Comparison of ENCODE assay signal across 10 mouse cellular contexts in genomic region chr5:102825538-102825937, GRCm38 (mm10).
A peak's percentile ranks its signal among the peaks of the same experiment; 100 is the strongest.
DNase-seq lines count a peak whose midpoint lies in the region; ATAC-seq lines count a peak whose summit lies in the region.
"Had no signal": no experiment of that assay in that cellular context is flagged by ENCODE, and none has a peak within 500 bp of the region (broad histone marks: within the 10 kb centered on the region; RNA-seq: fewer than 3 reads in every experiment).

No protein-coding gene starts in this region.

- DNase-seq in heart, adult 8-10 months (ENCODE audit: low spot score) = peak; percentile 71
- peak; percentile 55 to 66 for DNase-seq in cerebellum, postnatal 14 days
- DNase-seq in limb, embryonic 10.5 days (ENCODE audit: low spot score) = peak; percentile 15
- no peak for DNase-seq in forebrain, embryonic 14.5 days (ENCODE audit: low spot score)
- no peak for DNase-seq in neural tube, embryonic 10.5 days (ENCODE audit: extremely low spot score, low spot score)
- DNase-seq in layer of hippocampus, postnatal 36 days = no peak
- DNase-seq: liver, embryonic 13.5 days had no signal

- H3K27me3 ChIP-seq in heart, embryonic 12.5 days (replicated peaks) = no peaks in the 10 kb centered on the region
- H3K27me3 ChIP-seq in heart, embryonic 16.5 days (ENCODE audit: control insufficient read depth, insufficient read depth, low read length) = no peaks in the 10 kb centered on the region
- no peaks in the 10 kb centered on the region for H3K27me3 ChIP-seq in limb, embryonic 10.5 days (ENCODE audit: low read depth, poor library complexity, severe bottlenecking)
- H3K27me3 ChIP-seq in forebrain, embryonic 14.5 days (replicated peaks; ENCODE audit: control insufficient read depth, insufficient read depth, low read length) = no peaks in the 10 kb centered on the region
- H3K27me3 ChIP-seq: liver, embryonic 13.5 days had no signal

- no peak overlapping the region for H3K4me2 ChIP-seq in heart, embryonic 12.5 days
- peak overlapping the region; percentile 41 for H3K4me2 ChIP-seq in heart, embryonic 16.5 days (ENCODE audit: low read depth, low read length)
- no peak overlapping the region for H3K4me2 ChIP-seq in forebrain, embryonic 14.5 days (ENCODE audit: low read length)
- H3K4me2 ChIP-seq: liver, embryonic 13.5 days had no signal

- H3K9ac ChIP-seq in heart, embryonic 12.5 days = no peak overlapping the region
- H3K9ac ChIP-seq in heart, embryonic 16.5 days (ENCODE audit: low read length) = no peak overlapping the region; the same call in 1 of the 2 replicates
- no peak overlapping the region for H3K9ac ChIP-seq in forebrain, embryonic 14.5 days (ENCODE audit: low read length)
- H3K9ac ChIP-seq: liver, embryonic 13.5 days had no signal

- WGBS in heart, embryonic 12.5 days = 51% methylated on average over 8 of the region's 8 CpGs
- WGBS in heart, embryonic 16.5 days = 44% methylated on average over 8 of the region's 8 CpGs
- WGBS in limb, embryonic 10.5 days = 95% methylated on average over 8 of the region's 8 CpGs
- 60% methylated on average over 8 of the region's 8 CpGs for WGBS in forebrain, embryonic 14.5 days

- H3K4me1 ChIP-seq in heart, embryonic 12.5 days (replicated peaks) = peaks cover 7% of the 10 kb centered on the region; the same call in 1 of the 2 replicates
- H3K4me1 ChIP-seq in heart, embryonic 16.5 days (ENCODE audit: control insufficient read depth, insufficient read depth, low read length) = peaks cover 7% of the 10 kb centered on the region
- H3K4me1 ChIP-seq in limb, embryonic 10.5 days = no peaks in the 10 kb centered on the region
- H3K4me1 ChIP-seq in forebrain, embryonic 14.5 days (ENCODE audit: control insufficient read depth, insufficient read depth, low read length) = 0 out of 2 replicates have a peak, but pooled peaks cover 3% of the 10 kb centered on the region
- H3K4me1 ChIP-seq: liver, embryonic 13.5 days had no signal

- no peak for ATAC-seq in heart, embryonic 12.5 days (ENCODE audit: insufficient number of reproducible peaks, low FRiP score)
- ATAC-seq in heart, embryonic 16.5 days (replicated peaks; ENCODE audit: extremely low read depth, insufficient read depth, low FRiP score) = peak; percentile 37; the same call in 1 of the 2 replicates
- no peak for ATAC-seq in forebrain, embryonic 14.5 days
- ATAC-seq: hindbrain, postnatal 0 days had no signal

- no peak overlapping the region for H3K4me3 ChIP-seq in heart, embryonic 12.5 days
- 0 out of 2 replicates have a peak overlapping the region, but pooled peaks have one; percentile 8 for H3K4me3 ChIP-seq in heart, embryonic 16.5 days (ENCODE audit: low read length)
- H3K4me3 ChIP-seq in limb, embryonic 10.5 days = no peak overlapping the region
- no peak overlapping the region for H3K4me3 ChIP-seq in forebrain, embryonic 14.5 days (ENCODE audit: low read depth, low read length)
- H3K4me3 ChIP-seq: liver, embryonic 13.5 days had no signal

- H3K9me3 ChIP-seq in heart, embryonic 12.5 days (replicated peaks) = no peaks in the 10 kb centered on the region
- H3K9me3 ChIP-seq in heart, embryonic 16.5 days (replicated peaks; ENCODE audit: control insufficient read depth, low read length) = no peaks in the 10 kb centered on the region
- H3K9me3 ChIP-seq in limb, embryonic 10.5 days (replicated peaks) = no peaks in the 10 kb centered on the region
- H3K9me3 ChIP-seq in forebrain, embryonic 14.5 days (replicated peaks; ENCODE audit: control insufficient read depth, low read length) = no peaks in the 10 kb centered on the region
- H3K9me3 ChIP-seq: liver, embryonic 13.5 days had no signal

- H3K36me3 ChIP-seq in heart, embryonic 12.5 days = no peaks in the 10 kb centered on the region
- H3K36me3 ChIP-seq in heart, embryonic 16.5 days (ENCODE audit: control insufficient read depth, insufficient read depth) = no peaks in the 10 kb centered on the region
- H3K36me3 ChIP-seq in limb, embryonic 10.5 days = no peaks in the 10 kb centered on the region
- H3K36me3 ChIP-seq in forebrain, embryonic 14.5 days (ENCODE audit: control insufficient read depth, insufficient read depth, low read length) = no peaks in the 10 kb centered on the region
- H3K36me3 ChIP-seq: liver, embryonic 13.5 days had no signal

- no peak overlapping the region for H3K27ac ChIP-seq in heart, embryonic 12.5 days (ENCODE audit: poor library complexity, severe bottlenecking)
- peak overlapping the region; percentile 65 for H3K27ac ChIP-seq in heart, embryonic 16.5 days (ENCODE audit: low read length)
- no peak overlapping the region for H3K27ac ChIP-seq in limb, embryonic 10.5 days
- H3K27ac ChIP-seq in forebrain, embryonic 14.5 days (ENCODE audit: low read depth, low read length) = no peak overlapping the region
- H3K27ac ChIP-seq: hindbrain, postnatal 0 days; liver, embryonic 13.5 days had no signal

Comparison
In these comparisons a context has a peak if more than half of its experiments do, and no peak if none do; other contexts are left out.
1. DNase-seq: peak in heart, adult 8-10 months (single experiment), cerebellum, postnatal 14 days (2 of 2) and limb, embryonic 10.5 days (single experiment); none in forebrain, embryonic 14.5 days (single experiment), neural tube, embryonic 10.5 days (single experiment) and layer of hippocampus, postnatal 36 days (0 of 2).